Mouse (Mus musculus) c-Kit-positive CD71-positive TER-119-positive erythroid progenitor cells, embryonic 14.5 days (primary cell): ENCODE measurements at regions not wholly inside any gene's neighbourhood (a gene's known extent, or its start where the extent isn't known, plus 50 kb on each side); places are given as distances from the start of the nearest gene placed in this dataset.
"Not testable (repeated sequence)": the region's sequence is repeated elsewhere in the genome, so short reads cannot be mapped to it uniquely, and the experiment has no call there.

Source experiments
- DNase-seq: peaks from one replicate; pipeline ENCODE4 v3.0.0-alpha.2; 2013; ENCODE audit warnings: low spot score

GRCm38 (mm10) chr10:57322717-57323424, 163.3 kb upstream of the Hsf2 start:
- no peak for DNase-seq

- no peak for DNase-seq
Measured at GRCm38 (mm10) chr10:57324226-57324625, 162.0 kb upstream of the Hsf2 start.

- DNase-seq = not testable (repeated sequence)
Measured at GRCm38 (mm10) chr10:57362781-57363180, 123.4 kb upstream of the Hsf2 start.
